Mouse (Mus musculus) small intestine, adult 2 months (tissue): ENCODE data around the gene Cdkn1b.

Experiments
- CTCF ChIP-seq: fragments of 200-500 bp; IDR thresholded peaks from 2 replicates; pipeline ENCODE4 v1.5.1; 2012; ENCODE audit warnings: low read depth, mild to moderate bottlenecking, control low read depth, inconsistent platforms, low read length, moderate library complexity, mixed read lengths; ENCODE audit not compliant: insufficient replicate concordance, insufficient read length; ENCODE audit errors: extremely low read depth
- POLR2A ChIP-seq: fragments of 200-500 bp; IDR thresholded peaks from 2 replicates; pipeline ENCODE4 v1.6.1; 2012; ENCODE audit warnings: low read depth, mild to moderate bottlenecking, control low read depth, inconsistent platforms, low read length, moderate library complexity

DNA sequence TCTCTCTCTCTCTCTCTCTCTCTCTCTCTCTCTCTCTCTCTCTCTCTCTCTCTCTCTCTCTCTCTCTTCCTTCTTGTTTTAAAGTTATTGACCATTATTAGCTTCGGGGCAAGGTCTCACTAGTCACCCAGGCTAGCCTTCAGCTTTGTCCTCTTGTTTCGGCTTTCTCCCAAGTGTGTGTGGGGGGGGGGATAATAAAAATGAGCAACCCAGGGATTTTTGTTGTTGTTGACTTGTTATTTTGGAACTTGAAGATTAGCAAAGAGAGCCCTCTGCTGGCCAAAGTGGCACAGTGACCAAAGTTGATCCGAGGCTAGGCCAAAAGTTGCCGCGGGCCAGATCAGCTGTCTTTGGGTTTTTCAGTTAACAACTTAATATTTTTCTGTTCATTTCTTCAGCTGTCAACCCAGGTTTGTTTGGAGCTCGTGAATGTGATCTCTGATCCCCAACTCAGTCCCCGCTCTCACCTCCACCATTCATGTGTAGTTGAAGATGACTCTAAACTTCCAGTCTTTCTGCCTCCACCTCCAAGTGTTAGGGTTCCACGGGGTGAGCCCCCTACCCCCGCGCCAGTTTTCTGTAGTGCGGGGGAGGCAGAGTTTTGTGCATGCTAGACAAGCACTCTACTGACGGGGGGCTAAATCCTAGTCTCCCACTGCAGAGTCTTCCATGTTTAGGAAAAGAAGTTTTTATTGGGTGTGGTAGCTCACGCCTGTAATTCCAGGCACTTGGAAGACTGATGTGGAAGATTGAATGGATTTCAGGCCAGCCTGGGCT, 27.3 kb downstream of the Cdkn1b start:
- TF ChIP-seq CTCF (peak; percentile 78; the same call in 1 of the 2 replicates), POLR2A (no peak)
